Mouse (Mus musculus) kidney, postnatal 4 days (tissue): ENCODE results near the gene Vmn1r230.

Experiments
- DNase-seq, 2 experiments: peaks; one replicate each; pipeline ENCODE4 v3.0.0; 2021; ENCODE audit warnings: mixed read lengths in 2 of 2

Vmn1r230 gene

GRCm38 (mm10) chr17:20840144-20840543, at the start of gene Vmn1r230:
Vmn1r230 (plus strand) TSS chr17:20840444.
- no peak for DNase-seq

GRCm38 (mm10) chr17:20811255-20811654, 29.0 kb upstream of the Vmn1r230 start, which contains the start of gene Vmn1r229:
Vmn1r229 (plus strand) TSS chr17:20811555.
- no peak for DNase-seq
